Mouse (Mus musculus) embryonic fibroblast, embryonic 13.5 days (primary cell): ENCODE results near the gene Gpn1. TPM values are rescaled to one million over a fixed set of nuclear protein-coding genes. Genes with fewer than 3 reads are reported as not detected.

ENCODE experiments used
- H3K27ac ChIP-seq: 2 replicates; pipeline ENCODE4 v1.5.1; 2012; ENCODE audit warnings: low read length, control low read depth, inconsistent platforms; ENCODE audit not compliant: insufficient read depth
- H3K4me1 ChIP-seq: 2 replicates; pipeline ENCODE4 v1.6.1; 2011; ENCODE audit warnings: low read length; ENCODE audit not compliant: control insufficient read depth, insufficient read depth
- H3K4me3 ChIP-seq: 2 replicates; pipeline ENCODE4 v1.5.1; 2011; ENCODE audit warnings: mild to moderate bottlenecking, control low read depth, low read length; ENCODE audit not compliant: insufficient read depth
- CTCF ChIP-seq: IDR thresholded peaks from 2 replicates; pipeline ENCODE4 v1.5.1; 2011; ENCODE audit warnings: mild to moderate bottlenecking, control low read depth, low read length, moderate library complexity, borderline replicate concordance; ENCODE audit not compliant: insufficient read depth
- POLR2A ChIP-seq: IDR thresholded peaks from 2 replicates; pipeline ENCODE4 v1.6.1; 2011; ENCODE audit warnings: low read depth, mild to moderate bottlenecking, control low read depth, low read length, moderate library complexity
- polyA plus RNA-seq: library from polyadenylated mRNA; stranded (reverse); fragments of >200 nt; gene quantifications from 2 replicates; pipeline ENCODE4 v1.2.4, GENCODE M21; 2011; ENCODE audit warnings: low read depth; ENCODE audit not compliant: missing spikeins, insufficient read length

Gpn1 gene
- 24.9 and 32.9 TPM in 2 replicates for polyA plus RNA-seq

GRCm38 (mm10) chr5:31494513-31495297, at the start of gene Gpn1:
Gene Gpn1 (plus strand): TSS chr5:31494741.
- H3K4me1 ChIP-seq: no peaks in the 10 kb centered on the region
- peak within 1 kb of the TSS; percentile 98 for H3K4me3 ChIP-seq

GRCm38 (mm10) chr5:31451336-31451735, 43.2 kb upstream of the Gpn1 start:
- H3K4me3 ChIP-seq: no peak overlapping the region
- H3K4me1 ChIP-seq: no peaks in the 10 kb centered on the region
- TF ChIP-seq CTCF (no peak), POLR2A (no peak)
- no peak overlapping the region for H3K27ac ChIP-seq

More at GRCm38 (mm10) chr5:31494513-31495297, at the start of gene Gpn1:
- peak; percentile 47 for TF ChIP-seq POLR2A
- no peak for TF ChIP-seq CTCF
- H3K27ac ChIP-seq: no peak within 1 kb of the TSS

- H3K4me3 ChIP-seq: peak within 1 kb of the TSS; percentile 79
- H3K27ac ChIP-seq: 0 out of 2 replicates have a peak within 1 kb of the TSS, but pooled peaks have one; percentile 48
- H3K4me1 ChIP-seq: no peaks in the 10 kb centered on the region
- TF ChIP-seq POLR2A: peak; percentile 80
- TF ChIP-seq CTCF: no peak
These were observed 42.5 kb upstream of the Gpn1 start, which contains the start of gene Zfp512 for GRCm38 (mm10) chr5:31451878-31452561. Gene Zfp512 (plus strand): TSS chr5:31452431.

GRCm38 (mm10) chr5:31452562-31452878, 42.0 kb upstream of the Gpn1 start:
- 0 out of 2 replicates have a peak overlapping the region, but pooled peaks have one; percentile 48 for H3K27ac ChIP-seq
- peak overlapping the region; percentile 79 for H3K4me3 ChIP-seq
- no peak for TF ChIP-seq CTCF
- no peak for TF ChIP-seq POLR2A
- H3K4me1 ChIP-seq: no peaks in the 10 kb centered on the region

- Histone ChIP-seq H3K4me1 (no peaks in the 10 kb centered on the region), H3K27ac (no peak overlapping the region)
- TF ChIP-seq CTCF (no peak), POLR2A (no peak; the same call in 1 of the 2 replicates)
These were observed 41.6 kb upstream of the Gpn1 start for GRCm38 (mm10) chr5:31452886-31453410.

GRCm38 (mm10) chr5:31467798-31468197, 26.7 kb upstream of the Gpn1 start:
- TF ChIP-seq CTCF: no peak
- H3K4me3 ChIP-seq: no peak overlapping the region
- no peak overlapping the region for H3K27ac ChIP-seq
- H3K4me1 ChIP-seq: no peaks in the 10 kb centered on the region

More at GRCm38 (mm10) chr5:31452886-31453410, 41.6 kb upstream of the Gpn1 start:
- peak overlapping the region; percentile 79 for H3K4me3 ChIP-seq

GRCm38 (mm10) chr5:31469711-31470110, 24.8 kb upstream of the Gpn1 start:
- TF ChIP-seq POLR2A (no peak), CTCF (no peak)
- no peak overlapping the region for H3K27ac ChIP-seq

GRCm38 (mm10) chr5:31470334-31470733, 24.2 kb upstream of the Gpn1 start:
- no peak overlapping the region for H3K4me3 ChIP-seq
- H3K27ac ChIP-seq: no peak overlapping the region
- H3K4me1 ChIP-seq: no peaks in the 10 kb centered on the region
- TF ChIP-seq CTCF (no peak), POLR2A (no peak)

More at GRCm38 (mm10) chr5:31469711-31470110, 24.8 kb upstream of the Gpn1 start:
- Histone ChIP-seq H3K4me1 (no peaks in the 10 kb centered on the region), H3K4me3 (no peak overlapping the region)

- TF ChIP-seq POLR2A (no peak), CTCF (no peak)
- no peak overlapping the region for H3K27ac ChIP-seq
- no peaks in the 10 kb centered on the region for H3K4me1 ChIP-seq
- no peak overlapping the region for H3K4me3 ChIP-seq
These were observed 14.0 kb upstream of the Gpn1 start for GRCm38 (mm10) chr5:31480536-31480935.
